8 mouse cellular contexts compared by ENCODE assay signal in the genomic region with DNA sequence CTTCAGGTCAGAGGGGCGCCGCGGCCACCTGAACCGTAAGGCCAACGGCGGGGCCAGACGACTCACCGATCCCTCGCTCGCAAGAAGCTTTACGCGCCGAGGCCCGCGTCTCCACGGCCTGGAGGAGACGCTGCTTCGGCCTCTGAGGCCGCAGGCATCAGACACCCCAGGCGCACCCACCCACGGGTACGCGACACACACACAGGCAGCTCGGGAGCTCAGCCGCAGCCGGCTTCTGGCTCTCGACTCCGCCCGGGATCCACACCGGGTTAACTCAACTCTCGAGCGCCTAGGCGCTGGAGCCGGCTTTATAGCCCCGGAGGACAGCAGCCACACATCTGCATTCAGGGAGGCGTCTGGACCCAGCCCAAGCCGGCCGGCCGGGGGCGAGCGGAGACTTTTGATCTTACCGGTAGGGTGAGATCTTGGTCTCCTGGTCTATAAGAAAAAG. TPM values are rescaled to one million over a fixed set of nuclear protein-coding genes. Genes with fewer than 3 reads are reported as not detected.
DNase-seq lines count a peak whose midpoint lies in the region; ATAC-seq and TF ChIP-seq lines count a peak whose summit lies in the region.

No protein-coding gene starts in this region.

- WGBS in embryonic facial prominence, embryonic 14.5 days: under 1% methylated on average over 25 of the region's 42 CpGs
- WGBS in heart, embryonic 15.5 days: under 1% methylated on average over 42 of the region's 42 CpGs

- H3K79me2 ChIP-seq in C2C12 (ENCODE audit: control insufficient read depth, insufficient read depth): peaks cover 50% of the 10 kb centered on the region

- H3K9me3 ChIP-seq in embryonic facial prominence, embryonic 14.5 days (ENCODE audit: control insufficient read depth, low read length): no peaks in the 10 kb centered on the region
- no peaks in the 10 kb centered on the region for H3K9me3 ChIP-seq in heart, embryonic 15.5 days (replicated peaks)

- H3K4me2 ChIP-seq in embryonic facial prominence, embryonic 14.5 days (ENCODE audit: low read depth, low read length): peak overlapping the region; percentile 97
- H3K4me2 ChIP-seq in heart, embryonic 15.5 days: peak overlapping the region; percentile 100

- peak overlapping the region; percentile 86; the same call in 1 of the 2 replicates for H3K27ac ChIP-seq in embryonic facial prominence, embryonic 14.5 days (replicated peaks; ENCODE audit: low read depth, low read length)
- H3K27ac ChIP-seq in heart, embryonic 15.5 days: no peak overlapping the region; the same call in 1 of the 2 replicates

- peak overlapping the region; percentile 88 for H3ac ChIP-seq in C2C12 (ENCODE audit: control insufficient read depth, insufficient read length, low read depth)

- peak overlapping the region; percentile 57 for H3K4me3 ChIP-seq in C2C12 (ENCODE audit: insufficient read depth, poor library complexity, severe bottlenecking)
- H3K4me3 ChIP-seq in embryonic facial prominence, embryonic 14.5 days (ENCODE audit: low read depth, low read length): peak overlapping the region; percentile 82
- H3K4me3 ChIP-seq in heart, embryonic 15.5 days: peak overlapping the region; percentile 82

- no peak for ATAC-seq in embryonic facial prominence, embryonic 14.5 days (ENCODE audit: low read depth)
- ATAC-seq in heart, embryonic 15.5 days (replicated peaks; ENCODE audit: insufficient number of reproducible peaks, insufficient read depth, low FRiP score, low read depth): no peak
- ATAC-seq in CD4-positive, CD25-positive, alpha-beta regulatory T cell, adult 4 months: no peak

- no peaks in the 10 kb centered on the region for H3K27me3 ChIP-seq in C2C12 (ENCODE audit: control insufficient read depth, insufficient read depth, insufficient read length)
- H3K27me3 ChIP-seq in embryonic facial prominence, embryonic 14.5 days (replicated peaks; ENCODE audit: control insufficient read depth, insufficient read depth, low read length): peaks cover 50% of the 10 kb centered on the region
- H3K27me3 ChIP-seq in heart, embryonic 15.5 days: peaks cover 64% of the 10 kb centered on the region

- H3K79me3 ChIP-seq in C2C12 (ENCODE audit: low read depth): peaks cover 19% of the 10 kb centered on the region

- peak; percentile 42 for DNase-seq in NIH3T3 (ENCODE audit: low read depth)
- no peak for DNase-seq in embryonic facial prominence, embryonic 14.5 days (ENCODE audit: low spot score)
- DNase-seq in kidney, postnatal 10 days: peak; percentile 73
- peak; percentile 65 for DNase-seq in mesoderm, embryonic 11.5 days (ENCODE audit: low read depth, low spot score)
- peak; percentile 73 for DNase-seq in testis, postnatal 10 days (ENCODE audit: low spot score)

- TF ChIP-seq CTCF in C2C12 (IDR thresholded peaks at IDR 0.05; ENCODE audit: control insufficient read depth, insufficient read depth, insufficient read length): no peak

- H3K36me3 ChIP-seq in C2C12 (ENCODE audit: control insufficient read depth, insufficient read depth): no peaks in the 10 kb centered on the region
- no peaks in the 10 kb centered on the region for H3K36me3 ChIP-seq in embryonic facial prominence, embryonic 14.5 days (ENCODE audit: control insufficient read depth, insufficient read depth, low read length)
- no peaks in the 10 kb centered on the region for H3K36me3 ChIP-seq in heart, embryonic 15.5 days

- H3K4me1 ChIP-seq in embryonic facial prominence, embryonic 14.5 days (ENCODE audit: control insufficient read depth, insufficient read depth, low read length): peaks cover 1% of the 10 kb centered on the region
- H3K4me1 ChIP-seq in heart, embryonic 15.5 days (replicated peaks): peaks cover 28% of the 10 kb centered on the region

- H3K9ac ChIP-seq in embryonic facial prominence, embryonic 14.5 days (ENCODE audit: low read depth, low read length): peak overlapping the region; percentile 77
- peak overlapping the region; percentile 68 for H3K9ac ChIP-seq in heart, embryonic 15.5 days

TF ChIP-seq in C2C12, 6 proteins besides CTCF, POLR2A, EP300 and RAD21:
- TF ChIP-seq MYOG (IDR thresholded peaks at IDR 0.05; ENCODE audit: control insufficient read depth, extremely low read depth, insufficient read length) (no peak), MYOD1 (IDR thresholded peaks at IDR 0.05; ENCODE audit: control insufficient read depth, insufficient read length, low read depth) (no peak)

RNA-seq across cellular contexts. Expression of a gene that starts 2.1 kb away (rescaled TPM):
- 8.5 TPM for polyA plus RNA-seq in C2C12 (2012; fragmentation: generic; extraction: Trizol)
- 9.3 and 12.0 TPM in 2 replicates for polyA plus RNA-seq in embryonic facial prominence, embryonic 14.5 days (2014; fragmentation: Nextera tagmentation; extraction: Ambion mirVana)
- 2.4 TPM in 2 replicates for polyA plus RNA-seq in heart, embryonic 15.5 days (2015; fragmentation: Nextera tagmentation; extraction: Ambion mirVana)
- not detected for polyA plus RNA-seq in CD4-positive, CD25-positive, alpha-beta regulatory T cell, adult 4 months (2017; shearing (Covaris generic))
